Mouse (Mus musculus) neural tube, embryonic 13.5 days (tissue): ENCODE measurements around the gene 4930516K23Rik. TPM values are rescaled to one million over a fixed set of nuclear protein-coding genes. Genes with fewer than 3 reads are reported as not detected.

ENCODE experiments used
- ATAC-seq: fragments of 200-750 bp; cut with Nextera tagmentation; 2 replicates; pipeline ENCODE4 v1.8.0; 2017; ENCODE audit warnings: low read depth, mild to moderate bottlenecking, moderate TSS enrichment, moderate library complexity
- H3K27ac ChIP-seq: fragments of 300-500 bp; sonication (generic); replicated peaks from 2 replicates; pipeline ENCODE4 v1.5.1; 2015; ENCODE audit warnings: moderate library complexity, mild to moderate bottlenecking, inconsistent platforms
- H3K27me3 ChIP-seq: fragments of 300-500 bp; sonication (generic); 2 replicates; pipeline ENCODE4 v1.6.1; 2015; ENCODE audit warnings: mild to moderate bottlenecking, inconsistent platforms
- H3K36me3 ChIP-seq: fragments of 300-500 bp; sonication (generic); 2 replicates; pipeline ENCODE4 v1.6.1; 2015; ENCODE audit warnings: mild to moderate bottlenecking, inconsistent platforms
- H3K4me1 ChIP-seq: fragments of 300-500 bp; sonication (generic); replicated peaks from 2 replicates; pipeline ENCODE4 v1.6.1; 2015; ENCODE audit warnings: inconsistent platforms
- H3K4me2 ChIP-seq: fragments of 300-500 bp; sonication (generic); 2 replicates; pipeline ENCODE4 v1.6.1; 2015; ENCODE audit warnings: inconsistent platforms, mild to moderate bottlenecking, moderate library complexity
- H3K4me3 ChIP-seq: fragments of 300-500 bp; sonication (generic); 2 replicates; pipeline ENCODE4 v1.5.1; 2015; ENCODE audit warnings: mild to moderate bottlenecking, inconsistent platforms
- H3K9ac ChIP-seq: fragments of 300-500 bp; sonication (generic); 2 replicates; pipeline ENCODE4 v1.6.1; 2015; ENCODE audit warnings: moderate library complexity, mild to moderate bottlenecking, inconsistent platforms
- H3K9me3 ChIP-seq: fragments of 300-500 bp; sonication (generic); 2 replicates; pipeline ENCODE4 v1.6.1; 2016; ENCODE audit warnings: inconsistent platforms
- WGBS: fragments of 180-500 bp; shearing (Covaris S2); methylation state at CpG from one replicate; pipeline ENCODE4 v1.1.7; 2015; 5-methylcytosine and 5-hydroxymethylcytosine counted together
- polyA plus RNA-seq: library from polyadenylated mRNA; unstranded; fragments of >200 nt; fragmentation: Nextera tagmentation; extraction: Ambion mirVana; gene quantifications from 2 replicates; pipeline ENCODE4 v1.2.1, GENCODE M21; 2015

4930516K23Rik gene
- polyA plus RNA-seq = not detected in 2 replicates

DNA sequence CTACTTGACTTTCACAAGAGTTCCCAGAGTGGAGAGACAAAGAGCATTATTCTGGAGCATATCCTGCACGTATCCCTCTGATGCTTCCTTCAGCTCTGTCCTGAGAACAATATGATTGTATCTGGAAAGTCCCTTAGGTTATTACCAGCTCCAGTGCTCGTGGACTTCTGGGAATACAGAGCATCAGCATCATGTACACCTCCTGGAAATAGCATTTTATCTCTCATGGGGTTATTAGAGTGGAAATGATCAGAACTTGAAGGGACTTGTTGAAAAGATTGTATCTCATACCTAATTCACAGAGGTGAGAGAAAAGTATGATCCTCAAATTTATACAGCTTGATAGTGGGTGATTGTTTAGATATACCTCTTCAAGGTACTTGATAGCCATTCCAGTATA, at the start of gene 4930516K23Rik:
Gene 4930516K23Rik, minus strand, starts transcription at position 101 of the 400 bp plus-strand sequence.
- Histone ChIP-seq H3K4me1 (no peaks in the 10 kb centered on the region), H3K9ac (no peak within 1 kb of the TSS), H3K4me3 (no peak within 1 kb of the TSS), H3K36me3 (no peaks in the 10 kb centered on the region), H3K27me3 (no peaks in the 10 kb centered on the region), H3K4me2 (no peak within 1 kb of the TSS), H3K9me3 (no peaks in the 10 kb centered on the region), H3K27ac (no peak within 1 kb of the TSS)
- ATAC-seq = no peak
- WGBS = 52% methylated on average over 2 of the region's 2 CpGs

DNA sequence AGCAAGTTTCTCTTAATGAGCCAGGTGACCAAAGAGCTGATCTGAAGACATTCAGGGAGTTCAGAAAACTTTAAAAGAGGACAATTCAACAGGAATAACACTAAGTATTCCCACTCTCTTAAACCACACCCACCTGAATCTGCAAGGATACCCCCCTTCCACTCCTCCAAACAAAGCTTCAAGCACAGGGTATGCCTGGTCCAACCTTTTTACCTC, 43.4 kb upstream of the 4930516K23Rik start, which contains the start of gene Olfr646:
Gene Olfr646, plus strand, starts transcription at position 117 of the 216 bp plus-strand sequence.
- no peak for ATAC-seq
- Histone ChIP-seq H3K27me3 (no peaks in the 10 kb centered on the region), H3K4me3 (no peak within 1 kb of the TSS), H3K4me1 (peaks cover 9% of the 10 kb centered on the region), H3K36me3 (no peaks in the 10 kb centered on the region), H3K4me2 (no peak within 1 kb of the TSS), H3K27ac (no peak within 1 kb of the TSS), H3K9me3 (no peaks in the 10 kb centered on the region), H3K9ac (no peak within 1 kb of the TSS)

DNA sequence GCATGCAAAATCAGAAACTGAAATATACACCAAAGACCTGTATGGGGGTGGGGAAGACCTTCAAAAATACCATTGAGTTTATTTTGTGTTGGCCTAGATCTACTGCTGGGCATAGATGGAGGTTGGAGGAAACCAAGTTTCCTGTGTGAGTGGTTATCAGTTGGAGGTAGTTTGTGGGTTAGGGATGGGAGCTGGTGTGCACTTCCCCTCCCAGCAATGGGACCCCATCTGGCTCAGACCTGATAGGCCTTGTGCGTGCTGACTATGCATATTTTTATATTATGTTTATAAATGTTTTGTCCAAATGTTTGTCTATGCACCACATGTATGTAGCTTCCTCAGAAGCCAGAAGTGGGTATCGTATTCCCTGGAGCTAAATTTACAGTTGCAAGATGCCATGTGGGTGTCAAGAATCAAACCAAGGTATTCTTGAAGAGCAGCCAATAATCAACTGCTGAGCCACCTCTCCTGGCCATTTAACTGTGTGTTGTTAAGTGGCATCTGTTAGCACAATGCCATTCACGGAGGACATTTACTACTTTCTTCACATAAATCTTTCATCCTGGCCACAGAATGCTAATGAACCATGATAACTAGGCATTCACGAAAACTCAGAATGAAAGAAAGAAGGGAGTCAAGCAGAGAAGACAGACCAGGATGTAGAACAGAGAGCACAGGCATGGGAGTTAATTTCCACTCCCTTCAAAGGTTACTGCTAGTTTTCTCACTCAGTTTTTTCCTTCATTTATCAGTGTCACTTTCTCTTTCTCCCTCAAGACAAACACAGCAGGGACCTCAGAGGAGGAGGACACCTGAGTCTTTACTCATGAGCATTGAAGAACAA, 42.9 kb upstream of the 4930516K23Rik start:
- no peak overlapping the region for H3K4me2 ChIP-seq
- no peak overlapping the region for H3K27ac ChIP-seq
- no peaks in the 10 kb centered on the region for H3K9me3 ChIP-seq
- WGBS = 19% methylated on average over 4 of the region's 4 CpGs
- no peaks in the 10 kb centered on the region for H3K27me3 ChIP-seq
- peaks cover 9% of the 10 kb centered on the region for H3K4me1 ChIP-seq
- H3K36me3 ChIP-seq = no peaks in the 10 kb centered on the region
- ATAC-seq = no peak
- H3K9ac ChIP-seq = no peak overlapping the region
- no peak overlapping the region for H3K4me3 ChIP-seq

DNA sequence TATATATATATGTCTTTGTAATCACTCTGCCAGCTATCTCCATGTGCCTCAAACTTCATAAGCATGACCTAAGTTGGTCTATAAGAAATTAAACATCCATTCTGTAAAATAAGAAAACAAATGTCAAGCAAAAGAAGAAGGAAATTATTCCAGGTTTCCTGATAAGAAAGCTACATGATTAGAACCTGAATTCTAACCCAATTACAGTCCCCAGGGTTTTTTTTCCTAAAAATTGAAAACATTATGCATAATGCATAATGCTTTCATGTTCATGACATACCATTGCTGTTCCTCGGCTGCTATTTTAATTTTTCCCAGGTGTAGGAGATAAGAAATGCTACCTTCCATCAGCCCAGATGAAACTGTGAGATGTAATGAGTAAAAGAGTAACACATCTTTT, 24.1 kb upstream of the 4930516K23Rik start, which contains the start of gene Olfr645:
Gene Olfr645, minus strand, starts transcription at position 101 of the 400 bp plus-strand sequence.
- no peak within 1 kb of the TSS for H3K4me2 ChIP-seq
- H3K36me3 ChIP-seq = no peaks in the 10 kb centered on the region
- no peak for ATAC-seq
- no peaks in the 10 kb centered on the region for H3K9me3 ChIP-seq
- H3K4me1 ChIP-seq = no peaks in the 10 kb centered on the region
- H3K27ac ChIP-seq = no peak within 1 kb of the TSS
- WGBS = 93% methylated on average over 1 of the region's 1 CpGs
- H3K9ac ChIP-seq = no peak within 1 kb of the TSS
- no peaks in the 10 kb centered on the region for H3K27me3 ChIP-seq
- no peak within 1 kb of the TSS for H3K4me3 ChIP-seq

DNA sequence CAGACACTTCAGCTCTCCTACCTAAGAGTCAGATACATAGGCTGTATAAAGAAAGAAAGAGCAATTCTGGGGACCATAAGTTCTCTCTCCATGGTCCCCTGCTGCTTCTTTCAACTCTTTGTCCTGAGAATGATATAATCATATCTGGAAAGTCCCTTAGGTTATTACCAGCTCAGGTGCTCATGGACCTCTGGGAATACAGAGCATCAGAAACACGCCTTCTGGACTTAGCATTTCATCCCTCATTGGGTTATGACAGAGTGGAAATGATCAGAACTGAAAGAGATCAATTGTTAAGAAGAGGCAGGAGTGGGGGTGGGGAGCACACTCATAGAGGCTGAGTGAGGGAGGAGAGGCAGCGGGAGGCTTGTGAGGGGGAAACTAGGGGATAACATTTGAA, 10.5 kb upstream of the 4930516K23Rik start, which contains the start of gene Olfr644:
Gene Olfr644, minus strand, starts transcription at position 101 of the 400 bp plus-strand sequence.
- Histone ChIP-seq H3K9ac (no peak within 1 kb of the TSS), H3K27me3 (no peaks in the 10 kb centered on the region)
- no peak for ATAC-seq

DNA sequence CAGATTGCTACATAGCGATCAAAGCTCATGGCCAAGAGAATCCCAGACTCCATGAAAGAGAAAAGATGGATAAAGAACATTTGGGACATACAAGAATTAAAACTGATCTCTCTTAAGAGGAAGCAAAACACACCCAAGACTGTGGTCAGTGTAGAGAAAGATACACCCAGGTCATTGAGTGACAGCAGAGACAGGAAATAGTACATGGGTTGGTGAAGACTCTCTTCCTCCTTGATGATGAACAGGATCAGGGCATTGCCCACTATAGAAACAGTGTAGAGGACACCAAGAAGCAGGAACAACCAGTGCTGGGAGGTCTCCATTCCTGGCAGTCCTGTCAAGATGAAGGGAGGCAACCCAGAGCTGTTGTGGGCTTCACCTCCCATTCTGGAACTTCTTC, 2.0 kb downstream of the 4930516K23Rik start:
- Histone ChIP-seq H3K9ac (no peak overlapping the region), H3K4me1 (no peaks in the 10 kb centered on the region), H3K4me3 (no peak overlapping the region), H3K9me3 (no peaks in the 10 kb centered on the region), H3K27ac (no peak overlapping the region), H3K27me3 (no peaks in the 10 kb centered on the region), H3K4me2 (no peak overlapping the region), H3K36me3 (no peaks in the 10 kb centered on the region)
- 95% methylated on average over 1 of the region's 1 CpGs for WGBS
- ATAC-seq = no peak

More for the DNA sequence above, 10.5 kb upstream of the 4930516K23Rik start, which contains the start of gene Olfr644:
- Histone ChIP-seq H3K4me1 (no peaks in the 10 kb centered on the region), H3K4me2 (no peak within 1 kb of the TSS), H3K27ac (no peak within 1 kb of the TSS), H3K36me3 (no peaks in the 10 kb centered on the region), H3K9me3 (no peaks in the 10 kb centered on the region), H3K4me3 (no peak within 1 kb of the TSS)
- WGBS = 72% methylated on average over 2 of the region's 2 CpGs

DNA sequence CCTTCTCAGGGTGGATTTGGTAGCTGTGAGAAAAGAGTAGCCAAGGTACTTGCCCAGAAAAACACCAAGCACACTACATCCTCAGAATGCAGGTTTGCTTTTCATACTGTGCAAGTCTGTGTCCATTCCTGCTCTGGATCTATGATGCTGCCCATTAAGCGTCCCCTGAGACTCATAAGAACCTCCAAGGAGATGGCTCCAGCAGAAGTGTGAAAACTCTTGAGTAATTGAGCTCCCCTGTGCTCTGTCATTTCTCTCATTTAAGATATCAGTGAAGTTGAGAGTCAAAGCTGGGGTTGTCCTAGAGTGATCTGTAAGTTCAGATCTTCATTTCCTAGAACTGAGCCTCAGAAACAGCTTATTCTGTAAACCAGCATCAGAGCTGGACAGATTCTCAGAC, 8.7 kb downstream of the 4930516K23Rik start, which contains the start of gene Olfr642:
Gene Olfr642, minus strand, starts transcription at position 101 of the 400 bp plus-strand sequence.
- no peak within 1 kb of the TSS for H3K4me3 ChIP-seq
- whole genome bisulfite sequencing = 74% methylated on average over 1 of the region's 1 CpGs
- no peaks in the 10 kb centered on the region for H3K4me1 ChIP-seq
- no peak within 1 kb of the TSS for H3K27ac ChIP-seq
- no peak within 1 kb of the TSS for H3K9ac ChIP-seq
- no peaks in the 10 kb centered on the region for H3K36me3 ChIP-seq
- H3K9me3 ChIP-seq = no peaks in the 10 kb centered on the region
- H3K27me3 ChIP-seq = no peaks in the 10 kb centered on the region
- no peak for ATAC-seq
- no peak within 1 kb of the TSS for H3K4me2 ChIP-seq

DNA sequence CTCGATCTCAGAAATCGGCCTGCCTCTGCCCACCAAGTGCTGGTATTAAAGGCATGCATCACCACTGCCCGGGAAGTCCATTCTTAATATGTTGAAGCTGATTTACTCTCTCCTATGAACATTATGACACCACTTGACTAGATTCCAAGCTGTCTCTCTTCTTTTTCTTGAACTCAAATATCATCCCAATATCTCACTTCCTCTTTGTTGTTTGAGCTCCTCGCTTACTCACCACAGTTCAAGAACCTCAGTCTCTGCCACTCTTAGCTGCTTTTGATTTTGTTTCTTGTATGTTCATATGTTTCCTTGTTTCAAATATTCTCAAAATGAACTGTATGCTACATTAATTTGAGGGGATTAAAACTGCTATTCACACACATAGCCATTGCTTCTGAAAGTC, 10.5 kb downstream of the 4930516K23Rik start:
- no peaks in the 10 kb centered on the region for H3K4me1 ChIP-seq
- H3K4me2 ChIP-seq = no peak overlapping the region
- H3K36me3 ChIP-seq = no peaks in the 10 kb centered on the region
- H3K27ac ChIP-seq = no peak overlapping the region
- WGBS = 95% methylated on average over 4 of the region's 4 CpGs
- no peak for ATAC-seq
- no peak overlapping the region for H3K4me3 ChIP-seq
- no peak overlapping the region for H3K9ac ChIP-seq
- no peaks in the 10 kb centered on the region for H3K27me3 ChIP-seq
- H3K9me3 ChIP-seq = no peaks in the 10 kb centered on the region

DNA sequence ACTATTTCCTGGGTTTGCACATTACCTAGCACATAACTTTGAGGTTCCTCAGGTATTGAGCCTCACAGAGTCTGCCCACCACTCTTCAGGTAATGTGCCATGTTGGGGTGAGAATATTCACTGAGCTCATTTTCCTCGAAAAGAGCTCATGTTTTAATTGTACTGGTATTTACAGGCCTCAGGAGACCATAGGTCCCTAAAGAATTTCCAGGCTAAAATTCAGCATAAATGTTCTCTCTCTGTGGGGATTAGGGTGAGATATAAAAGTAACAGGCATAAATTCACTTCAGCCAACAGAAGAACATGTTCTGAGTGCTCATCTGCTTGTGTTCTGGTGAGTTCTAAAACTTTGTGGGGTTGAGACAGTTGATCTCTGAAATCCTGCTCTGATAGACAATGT, 26.1 kb downstream of the 4930516K23Rik start, which contains the start of gene Olfr641:
Gene Olfr641, plus strand, starts transcription at position 301 of the 400 bp plus-strand sequence.
- no peaks in the 10 kb centered on the region for H3K36me3 ChIP-seq
- H3K4me3 ChIP-seq = no peak within 1 kb of the TSS
- no peaks in the 10 kb centered on the region for H3K9me3 ChIP-seq
- no peak for ATAC-seq
- no peaks in the 10 kb centered on the region for H3K4me1 ChIP-seq
- no peak within 1 kb of the TSS for H3K4me2 ChIP-seq
- no peaks in the 10 kb centered on the region for H3K27me3 ChIP-seq
- H3K27ac ChIP-seq = no peak within 1 kb of the TSS
- WGBS = 72% methylated on average over 1 of the region's 1 CpGs
- H3K9ac ChIP-seq = no peak within 1 kb of the TSS

DNA sequence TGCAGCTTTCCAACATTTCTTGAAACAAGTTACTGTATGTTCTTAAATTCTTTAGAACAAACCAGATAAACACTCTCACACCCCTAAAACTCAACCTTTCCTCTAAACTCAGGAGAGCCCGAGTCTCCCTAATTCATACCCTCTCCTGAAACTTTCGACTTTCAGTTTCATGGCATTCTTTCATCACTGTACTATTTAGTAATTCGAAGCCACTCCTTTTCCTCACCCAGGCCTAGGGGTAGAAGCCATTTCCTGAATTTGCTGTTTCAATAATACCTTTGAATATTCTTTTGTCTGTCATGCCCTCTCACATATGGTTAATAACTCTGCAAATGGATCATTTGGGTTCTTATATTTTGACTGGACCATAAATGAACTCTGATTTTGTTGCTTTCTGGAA, 34.3 kb downstream of the 4930516K23Rik start:
- H3K4me1 ChIP-seq = no peaks in the 10 kb centered on the region
- no peaks in the 10 kb centered on the region for H3K36me3 ChIP-seq
- no peak overlapping the region for H3K27ac ChIP-seq
- no peak overlapping the region for H3K9ac ChIP-seq
- no peak overlapping the region for H3K4me2 ChIP-seq
- no peak for ATAC-seq
- H3K4me3 ChIP-seq = no peak overlapping the region
- H3K9me3 ChIP-seq = no peaks in the 10 kb centered on the region
- H3K27me3 ChIP-seq = no peaks in the 10 kb centered on the region
- 86% methylated on average over 3 of the region's 3 CpGs for whole genome bisulfite sequencing

DNA sequence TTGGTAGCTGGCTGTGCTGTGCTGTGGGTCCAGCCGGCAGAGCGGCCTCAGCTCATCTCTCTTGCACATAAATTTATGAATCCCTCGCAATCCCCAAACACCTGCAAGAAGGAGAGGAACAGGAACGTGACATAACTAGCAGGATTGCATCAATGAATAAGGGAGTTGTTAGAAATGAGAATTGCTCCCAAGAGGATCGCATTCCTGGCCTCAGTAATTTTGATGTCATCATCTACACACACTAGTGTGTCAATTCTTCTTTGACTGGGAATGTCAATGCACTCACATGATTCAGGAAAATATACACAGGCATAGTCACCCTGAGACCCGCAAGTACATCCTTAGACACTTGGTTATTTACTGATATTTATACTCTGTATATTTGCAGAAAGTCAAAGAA, 35.8 kb downstream of the 4930516K23Rik start, which contains the start of gene Olfr640:
Gene Olfr640, minus strand, starts transcription at position 101 of the 400 bp plus-strand sequence.
- ATAC-seq = no peak
- Histone ChIP-seq H3K4me2 (no peak within 1 kb of the TSS), H3K9me3 (no peaks in the 10 kb centered on the region), H3K4me1 (no peaks in the 10 kb centered on the region), H3K27ac (no peak within 1 kb of the TSS), H3K27me3 (no peaks in the 10 kb centered on the region), H3K36me3 (no peaks in the 10 kb centered on the region), H3K4me3 (no peak within 1 kb of the TSS), H3K9ac (no peak within 1 kb of the TSS)
- 75% methylated on average over 6 of the region's 6 CpGs for WGBS

DNA sequence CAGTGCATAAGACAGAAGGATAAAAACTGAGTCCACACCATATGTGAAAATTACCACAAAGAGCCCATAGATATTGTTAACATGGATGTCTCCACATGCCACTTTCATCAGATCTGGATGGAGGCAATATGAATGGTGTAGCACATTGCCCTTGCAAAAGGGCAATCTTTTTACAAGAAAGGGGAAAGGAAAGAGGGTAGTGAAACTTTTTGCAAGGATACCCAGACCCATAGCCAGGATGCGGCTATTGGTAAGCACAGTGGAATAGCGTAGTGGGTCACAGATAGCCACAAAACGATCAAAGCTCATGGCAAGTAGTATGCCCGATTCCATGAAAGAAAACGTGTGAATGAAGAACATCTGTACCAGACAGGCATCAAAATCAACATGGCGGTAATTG, 39.6 kb downstream of the 4930516K23Rik start:
- Histone ChIP-seq H3K4me3 (no peak overlapping the region), H3K36me3 (no peaks in the 10 kb centered on the region), H3K4me2 (no peak overlapping the region), H3K9ac (no peak overlapping the region), H3K4me1 (no peaks in the 10 kb centered on the region), H3K9me3 (no peaks in the 10 kb centered on the region), H3K27ac (no peak overlapping the region), H3K27me3 (no peaks in the 10 kb centered on the region)
- ATAC-seq = no peak
- WGBS = 89% methylated on average over 6 of the region's 6 CpGs

DNA sequence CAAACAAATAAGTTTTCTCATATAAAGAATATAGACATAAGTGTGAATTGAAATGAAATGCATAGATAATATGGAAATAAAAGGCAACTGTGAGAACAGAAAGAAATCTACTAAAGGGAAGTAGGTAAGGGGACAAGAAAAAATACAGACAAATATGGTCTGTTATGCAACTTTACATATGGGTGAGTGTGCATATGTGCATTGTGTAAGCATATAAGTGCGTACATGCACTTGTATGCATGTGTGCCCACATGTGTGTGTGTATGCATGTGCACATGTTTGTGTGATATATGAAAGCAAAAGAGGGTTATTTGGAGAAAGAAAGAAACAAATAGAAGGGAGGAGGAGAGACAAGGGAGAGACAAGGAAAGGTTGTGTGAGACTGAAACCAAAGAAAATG, 42.3 kb downstream of the 4930516K23Rik start:
- Histone ChIP-seq H3K9ac (no peak overlapping the region), H3K4me3 (no peak overlapping the region), H3K36me3 (no peaks in the 10 kb centered on the region), H3K27ac (no peak overlapping the region), H3K4me2 (no peak overlapping the region), H3K4me1 (no peaks in the 10 kb centered on the region), H3K9me3 (no peaks in the 10 kb centered on the region), H3K27me3 (no peaks in the 10 kb centered on the region)
- 88% methylated on average over 1 of the region's 1 CpGs for WGBS
- ATAC-seq = no peak
